Mouse (Mus musculus) embryonic facial prominence, embryonic 10.5 days (tissue): ENCODE data around the gene Ribc2. TPM values are rescaled to one million over a fixed set of nuclear protein-coding genes. Genes with fewer than 3 reads are reported as not detected.

Source experiments
- DNase-seq: peaks from one replicate; pipeline ENCODE4 v3.0.0-alpha.2; 2017; ENCODE audit warnings: low spot score
- H3K27ac ChIP-seq: fragments of 300-500 bp; sonication (generic); replicated peaks from 2 replicates; pipeline ENCODE4 v1.5.1; 2016; ENCODE audit warnings: mild to moderate bottlenecking
- H3K27me3 ChIP-seq: fragments of 300-500 bp; sonication (generic); replicated peaks from 2 replicates; pipeline ENCODE4 v1.6.1; 2016; ENCODE audit warnings: low read depth, mild to moderate bottlenecking; ENCODE audit not compliant: poor library complexity, severe bottlenecking
- H3K36me3 ChIP-seq: fragments of 300-500 bp; sonication (generic); replicated peaks from 2 replicates; pipeline ENCODE4 v1.6.1; 2016; ENCODE audit warnings: mild to moderate bottlenecking, moderate library complexity
- H3K4me1 ChIP-seq: fragments of 300-500 bp; sonication (generic); 2 replicates; pipeline ENCODE4 v1.6.1; 2016
- H3K4me3 ChIP-seq: fragments of 300-500 bp; sonication (generic); 2 replicates; pipeline ENCODE4 v1.5.1; 2016; ENCODE audit warnings: mild to moderate bottlenecking, moderate library complexity
- H3K9me3 ChIP-seq: fragments of 300-500 bp; sonication (generic); 2 replicates; pipeline ENCODE4 v1.6.1; 2016; ENCODE audit warnings: mild to moderate bottlenecking
- WGBS: fragments of 180-500 bp; shearing (Covaris S2); methylation state at CpG from one replicate; pipeline ENCODE4 v1.1.7; 2016; 5-methylcytosine and 5-hydroxymethylcytosine counted together
- polyA plus RNA-seq: library from polyadenylated mRNA; unstranded; fragments of >200 nt; fragmentation: Nextera tagmentation; extraction: Ambion mirVana; gene quantifications from 2 replicates; pipeline ENCODE4 v1.2.1, GENCODE M21; 2016

Ribc2 gene
- polyA plus RNA-seq, 1 experiment from 2014 or later, result 0.70 TPM

DNA sequence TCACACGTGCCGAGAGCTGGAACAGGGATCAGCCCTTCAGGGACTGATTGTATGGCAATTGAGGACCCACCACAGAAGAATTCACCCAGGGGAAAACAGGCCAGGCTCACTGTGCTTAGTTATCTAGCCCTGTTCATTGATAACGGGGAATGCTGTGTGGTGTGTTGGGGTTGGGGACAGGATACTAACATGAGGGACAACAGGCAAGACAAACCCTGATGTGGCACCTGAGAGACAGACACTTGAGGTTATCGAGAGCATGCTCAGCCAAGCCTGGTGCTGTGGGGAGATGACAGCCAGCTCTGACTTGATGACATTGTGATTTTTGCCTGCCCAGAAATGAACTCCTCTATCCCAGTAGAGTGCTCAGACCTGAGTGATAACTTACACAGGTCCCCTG is 24.3 kb downstream of the Ribc2 start:
- WGBS, result 71% methylated on average over 4 of the region's 4 CpGs

DNA sequence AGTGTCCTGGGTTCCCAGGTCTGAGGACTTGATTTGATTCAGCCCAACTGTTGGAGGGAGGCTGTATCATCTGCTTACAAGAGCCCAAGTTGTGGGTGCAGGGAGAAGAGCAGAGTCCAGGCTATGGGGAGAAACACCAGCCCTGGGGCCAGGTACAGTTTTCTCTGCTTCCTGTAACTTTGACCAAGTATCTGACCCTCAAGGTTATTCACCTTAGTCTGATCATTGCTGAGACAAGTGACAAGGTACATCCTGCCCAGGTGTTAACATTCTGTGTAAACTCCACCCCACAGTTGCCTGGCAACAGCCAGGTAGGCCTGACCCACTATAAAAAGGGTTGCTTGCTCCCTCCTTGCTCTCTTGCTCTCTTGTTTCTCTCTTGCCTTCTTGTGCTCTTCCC is 29.5 kb downstream of the Ribc2 start:
- Histone ChIP-seq H3K36me3 (no peaks in the 10 kb centered on the region), H3K4me1 (peaks cover 44% of the 10 kb centered on the region), H3K4me3 (no peak overlapping the region), H3K27ac (0 out of 2 replicates have a peak overlapping the region, but pooled peaks have one; percentile 30), H3K9me3 (no peaks in the 10 kb centered on the region), H3K27me3 (no peaks in the 10 kb centered on the region)
- no peak for DNase-seq

More for the DNA sequence above, 24.3 kb downstream of the Ribc2 start:
- Histone ChIP-seq H3K4me1 (0 out of 2 replicates have a peak, but pooled peaks cover 10% of the 10 kb centered on the region), H3K27ac (no peak overlapping the region), H3K9me3 (no peaks in the 10 kb centered on the region), H3K36me3 (no peaks in the 10 kb centered on the region), H3K27me3 (0 out of 2 replicates have a peak, but pooled peaks cover 19% of the 10 kb centered on the region), H3K4me3 (no peak overlapping the region)
- no peak for DNase-seq

DNA sequence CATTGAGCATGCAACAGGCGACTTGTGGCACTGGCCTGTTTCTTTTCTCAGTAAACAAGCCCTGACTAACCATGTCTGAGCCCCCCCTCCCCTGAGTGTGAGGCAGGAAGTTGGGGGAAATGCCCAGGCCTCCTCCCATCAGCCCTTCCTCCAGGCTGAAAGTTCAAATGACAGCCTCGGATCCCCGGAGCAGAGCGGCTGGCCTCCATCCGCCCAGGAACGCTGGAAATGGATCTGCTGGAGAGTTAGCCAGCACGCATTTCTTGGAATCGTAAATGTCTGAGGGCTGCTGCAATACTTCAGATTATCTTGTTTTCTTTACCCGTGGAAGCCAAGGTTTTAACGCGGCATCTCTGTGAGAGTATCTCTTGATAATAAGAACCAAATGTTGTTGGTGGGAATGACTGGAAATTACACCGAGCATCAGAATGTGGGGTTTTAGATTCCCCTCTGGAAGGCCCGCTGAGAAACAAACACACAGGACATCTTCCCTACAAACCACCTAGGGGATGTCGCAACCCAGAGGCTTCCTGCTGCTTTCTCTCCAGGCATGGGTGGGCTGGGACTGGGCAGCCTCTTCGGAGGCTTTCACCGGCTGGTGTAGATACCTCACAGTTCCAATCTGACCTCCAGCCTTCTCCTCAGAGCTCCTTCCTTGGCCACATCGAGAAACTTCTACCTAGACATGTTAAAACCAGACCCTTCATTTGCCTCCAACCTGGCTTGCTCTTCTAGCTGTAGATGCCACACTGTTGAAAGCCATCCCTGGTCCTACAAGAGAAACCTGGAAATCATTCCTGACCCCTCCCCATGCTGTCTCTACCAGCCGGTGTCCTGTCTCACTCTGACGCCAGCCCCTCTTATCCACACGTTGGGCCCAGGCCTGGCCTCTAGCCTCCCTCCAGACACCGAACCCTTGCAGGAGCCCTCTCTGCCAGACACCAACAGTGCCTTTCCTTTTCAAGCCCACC is 31.1 kb downstream of the Ribc2 start:
- Histone ChIP-seq H3K27me3 (no peaks in the 10 kb centered on the region), H3K4me1 (peaks cover 60% of the 10 kb centered on the region), H3K9me3 (no peaks in the 10 kb centered on the region), H3K27ac (peak overlapping the region; percentile 72), H3K36me3 (no peaks in the 10 kb centered on the region), H3K4me3 (0 out of 2 replicates have a peak overlapping the region, but pooled peaks have one; percentile 11)
- WGBS, result 41% methylated on average over 21 of the region's 21 CpGs
- peak; percentile 70 for DNase-seq

DNA sequence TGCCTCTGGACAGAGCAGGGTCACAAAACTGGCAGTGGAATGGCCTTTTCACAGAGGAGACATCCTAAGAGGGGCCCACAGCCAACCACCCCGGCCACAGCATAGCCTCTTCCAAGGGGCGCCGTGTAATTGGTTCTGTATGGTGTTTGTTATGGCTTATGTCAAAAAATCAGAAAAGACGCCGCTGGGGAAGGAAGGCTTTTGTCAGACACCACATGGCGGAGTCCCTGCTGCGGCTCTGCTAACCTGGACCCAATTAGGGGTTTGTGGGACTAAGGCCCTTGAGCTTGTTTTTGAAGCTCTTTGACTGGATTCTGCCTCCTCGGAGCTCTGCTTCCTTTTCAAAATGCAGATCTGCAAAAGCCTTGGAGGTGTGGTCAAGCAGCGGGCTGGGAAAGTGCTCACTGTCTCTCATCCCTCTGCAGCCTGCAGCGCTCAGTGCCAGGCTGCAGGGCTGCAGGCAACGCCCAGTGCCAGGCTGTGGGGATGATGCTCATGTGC is 34.6 kb downstream of the Ribc2 start:
- WGBS, result 14% methylated on average over 11 of the region's 11 CpGs
- Histone ChIP-seq H3K36me3 (no peaks in the 10 kb centered on the region), H3K4me3 (peak overlapping the region; percentile 31)

DNA sequence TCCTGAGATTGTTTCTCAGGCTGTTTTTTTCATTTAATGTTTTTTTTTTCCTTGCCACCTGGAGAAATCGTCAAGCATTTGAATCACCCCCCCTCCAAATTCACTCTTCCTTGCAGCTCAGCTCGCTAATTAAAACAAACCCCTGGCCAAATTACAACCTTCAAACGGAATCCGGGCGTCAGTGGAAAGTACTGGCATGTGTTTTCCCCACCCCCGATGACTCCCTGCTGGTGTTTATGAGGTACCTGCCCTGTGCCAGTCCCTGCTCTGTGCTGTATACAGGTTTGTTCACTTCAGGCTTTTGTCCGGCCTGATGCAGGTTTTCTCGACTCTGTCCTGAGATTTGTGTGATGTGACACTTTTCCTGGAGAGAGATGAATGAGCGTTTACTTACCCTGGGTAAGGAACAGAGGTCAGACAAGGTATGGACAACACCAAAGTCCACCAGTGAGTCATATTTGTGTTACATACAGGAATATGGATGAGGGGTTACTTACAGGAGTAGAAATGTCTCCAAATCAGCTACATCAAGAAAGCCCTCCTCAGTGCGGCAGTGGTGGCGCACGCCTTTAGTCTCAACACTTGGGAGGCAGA is 35.3 kb downstream of the Ribc2 start:
- no peaks in the 10 kb centered on the region for H3K9me3 ChIP-seq
- no peaks in the 10 kb centered on the region for H3K27me3 ChIP-seq
- H3K27ac ChIP-seq, result peak overlapping the region; percentile 86
- H3K4me1 ChIP-seq, result peaks cover 72% of the 10 kb centered on the region
- no peak for DNase-seq
- H3K4me3 ChIP-seq, result peak overlapping the region; percentile 31; the same call in 1 of the 2 replicates
- H3K36me3 ChIP-seq, result no peaks in the 10 kb centered on the region
- 43% methylated on average over 12 of the region's 12 CpGs for WGBS

More for the DNA sequence above, 34.6 kb downstream of the Ribc2 start:
- peak; percentile 84 for DNase-seq
- no peaks in the 10 kb centered on the region for H3K9me3 ChIP-seq
- peak overlapping the region; percentile 86 for H3K27ac ChIP-seq
- peaks cover 76% of the 10 kb centered on the region for H3K4me1 ChIP-seq
- no peaks in the 10 kb centered on the region for H3K27me3 ChIP-seq

DNA sequence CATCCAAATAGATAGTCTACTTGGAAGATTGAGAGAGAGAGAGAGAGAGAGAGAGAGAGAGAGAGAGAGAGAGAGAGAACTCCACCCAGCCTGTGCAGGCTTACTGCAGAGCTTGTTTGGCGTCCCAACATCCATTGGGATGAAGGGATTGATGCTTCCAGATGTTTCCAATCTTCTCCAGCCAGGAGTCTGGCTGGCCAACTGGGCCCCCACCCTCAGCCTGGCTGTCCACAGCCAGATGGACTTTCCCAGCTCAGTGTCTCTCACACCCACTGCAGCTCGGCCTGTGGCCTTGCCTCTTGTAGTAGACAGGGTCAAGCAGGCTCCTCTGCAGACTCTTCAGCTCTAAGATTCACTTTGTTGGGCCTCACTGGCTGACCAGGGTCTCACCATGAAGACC is 40.2 kb downstream of the Ribc2 start:
- no peaks in the 10 kb centered on the region for H3K36me3 ChIP-seq
- DNase-seq, result no peak
- 64% methylated on average over 2 of the region's 2 CpGs for WGBS
- peaks cover 53% of the 10 kb centered on the region for H3K4me1 ChIP-seq
- peak overlapping the region; percentile 45; the same call in 1 of the 2 replicates for H3K27ac ChIP-seq
- no peaks in the 10 kb centered on the region for H3K9me3 ChIP-seq
- no peak overlapping the region for H3K4me3 ChIP-seq
- H3K27me3 ChIP-seq, result no peaks in the 10 kb centered on the region

DNA sequence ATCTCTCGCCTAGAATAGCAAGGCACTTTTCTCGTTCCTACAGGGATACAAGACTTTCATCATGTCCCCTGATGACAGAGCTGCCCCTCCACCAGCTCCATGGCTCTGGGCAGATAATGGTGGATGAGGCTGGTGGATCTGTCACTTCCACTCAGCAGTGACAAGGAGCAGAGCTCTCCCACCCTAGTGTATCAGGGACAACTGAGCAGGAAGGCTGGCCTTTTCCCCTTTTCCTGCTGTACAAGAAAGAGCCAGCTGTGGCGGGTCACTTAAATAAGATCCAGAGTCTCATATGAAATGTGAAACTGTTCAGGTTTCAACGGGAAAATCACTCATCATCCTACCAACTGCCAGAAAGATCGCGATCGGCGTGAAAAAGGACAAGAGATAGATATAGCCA is 41.5 kb downstream of the Ribc2 start:
- no peaks in the 10 kb centered on the region for H3K9me3 ChIP-seq
- H3K36me3 ChIP-seq, result no peaks in the 10 kb centered on the region
- peaks cover 39% of the 10 kb centered on the region for H3K4me1 ChIP-seq
- peak overlapping the region; percentile 21 for H3K27ac ChIP-seq
- no peak overlapping the region for H3K4me3 ChIP-seq
- peak; percentile 64 for DNase-seq
- WGBS, result 62% methylated on average over 8 of the region's 8 CpGs
- H3K27me3 ChIP-seq, result no peaks in the 10 kb centered on the region

DNA sequence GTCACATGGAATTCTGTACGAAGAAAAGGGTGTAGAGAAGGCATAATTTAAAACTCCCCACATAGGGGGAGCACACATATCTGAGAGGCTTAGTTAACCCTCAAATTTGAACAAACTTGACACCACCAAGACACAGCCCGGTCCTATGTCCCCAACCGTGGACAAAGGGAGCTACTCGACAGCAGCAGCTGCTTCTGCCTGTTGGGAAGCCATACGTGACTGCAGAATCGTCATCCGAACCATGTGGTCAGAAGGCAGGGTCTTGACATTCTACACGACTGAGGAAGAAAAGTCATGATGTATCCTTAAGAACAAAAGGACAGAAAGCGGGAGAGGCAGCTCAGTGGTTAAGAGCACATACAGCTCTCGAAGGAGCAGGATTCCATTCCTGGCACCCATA is 42.2 kb downstream of the Ribc2 start:
- peak overlapping the region; percentile 21; the same call in 1 of the 2 replicates for H3K27ac ChIP-seq
- peaks cover 33% of the 10 kb centered on the region for H3K4me1 ChIP-seq
- WGBS, result 80% methylated on average over 10 of the region's 10 CpGs

DNA sequence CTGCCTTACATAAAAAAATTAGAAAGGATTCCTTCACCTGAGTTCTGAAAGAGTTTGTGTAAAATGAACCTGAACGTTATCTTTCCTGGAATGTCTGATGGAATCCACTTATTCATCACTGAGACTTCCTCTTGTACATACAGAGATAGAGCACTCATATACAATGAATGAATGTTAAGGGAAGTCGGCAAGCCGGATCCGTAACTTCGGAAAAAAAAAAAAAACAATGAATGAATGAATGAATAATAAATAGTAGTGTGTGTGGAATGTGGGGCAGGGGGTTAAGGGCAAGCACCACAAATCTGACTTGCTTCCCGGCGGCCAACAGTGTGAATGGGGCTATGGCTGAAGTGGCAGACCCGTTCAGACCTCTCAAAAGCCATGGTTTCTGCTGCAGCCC is 45.7 kb downstream of the Ribc2 start:
- Histone ChIP-seq H3K27me3 (peaks cover 6% of the 10 kb centered on the region; the same call in 1 of the 2 replicates), H3K4me3 (no peak overlapping the region), H3K4me1 (peaks cover 35% of the 10 kb centered on the region), H3K27ac (no peak overlapping the region), H3K9me3 (no peaks in the 10 kb centered on the region), H3K36me3 (no peaks in the 10 kb centered on the region)
- 80% methylated on average over 8 of the region's 8 CpGs for WGBS
- DNase-seq, result peak; percentile 68

More for the DNA sequence above, 42.2 kb downstream of the Ribc2 start:
- Histone ChIP-seq H3K4me3 (no peak overlapping the region), H3K9me3 (no peaks in the 10 kb centered on the region), H3K36me3 (no peaks in the 10 kb centered on the region), H3K27me3 (no peaks in the 10 kb centered on the region)
- no peak for DNase-seq

DNA sequence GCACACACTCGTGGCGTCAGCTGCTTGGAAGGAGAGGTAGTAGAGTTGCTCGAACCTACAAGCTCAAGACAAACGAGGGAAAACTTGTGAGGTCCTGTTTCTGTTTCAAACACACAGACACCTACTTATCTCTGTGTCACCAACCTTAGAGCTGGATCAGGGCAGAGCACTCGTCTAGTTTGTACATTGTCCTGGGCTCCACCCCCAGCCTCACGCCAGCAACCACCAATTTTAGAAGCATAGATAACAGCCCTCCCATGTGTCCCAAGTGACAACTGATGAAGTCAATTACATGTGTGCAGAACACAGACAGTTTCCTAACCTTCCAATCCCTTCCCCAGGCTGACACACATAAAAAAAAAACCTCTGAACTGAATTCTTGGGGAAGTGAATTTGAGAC is 46.3 kb downstream of the Ribc2 start:
- Histone ChIP-seq H3K4me3 (no peak overlapping the region), H3K4me1 (peaks cover 29% of the 10 kb centered on the region), H3K9me3 (no peaks in the 10 kb centered on the region), H3K36me3 (no peaks in the 10 kb centered on the region), H3K27me3 (peaks cover 6% of the 10 kb centered on the region; the same call in 1 of the 2 replicates), H3K27ac (no peak overlapping the region)
- 79% methylated on average over 6 of the region's 6 CpGs for WGBS
- DNase-seq, result no peak

DNA sequence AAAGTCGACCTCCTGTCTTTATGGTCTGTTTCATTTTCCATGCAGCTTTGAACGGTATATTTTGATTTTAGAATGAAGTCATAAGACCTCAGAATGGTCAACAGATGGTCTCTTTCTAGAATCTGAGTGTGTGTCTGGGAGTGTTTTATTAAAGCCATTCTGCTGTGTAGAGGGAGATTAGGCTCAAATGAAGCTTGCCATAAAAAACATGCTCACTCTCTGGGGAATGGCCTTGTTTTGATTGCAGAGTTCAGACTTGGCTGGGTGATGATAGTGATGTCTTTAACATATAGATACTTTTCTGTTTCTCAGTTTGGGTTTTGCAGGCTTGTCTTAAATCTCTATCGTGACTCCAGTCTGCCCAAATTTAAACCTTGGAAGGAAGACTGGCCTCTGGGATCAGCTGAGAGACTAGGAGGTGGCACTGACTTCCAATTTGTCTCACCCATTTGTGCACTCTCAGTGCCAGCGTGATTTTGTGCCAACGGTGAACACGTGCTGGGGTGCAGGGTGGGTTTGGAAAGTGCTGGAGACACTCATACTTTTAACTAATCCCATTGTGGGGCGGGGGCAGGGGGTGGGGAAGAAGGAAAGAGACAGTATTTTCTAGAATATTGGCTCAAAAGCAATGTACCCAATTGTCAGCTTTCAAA is 47.8 kb downstream of the Ribc2 start:
- Histone ChIP-seq H3K27ac (0 out of 2 replicates have a peak overlapping the region, but pooled peaks have one; percentile 24), H3K9me3 (no peaks in the 10 kb centered on the region), H3K4me1 (peaks cover 24% of the 10 kb centered on the region; the same call in 1 of the 2 replicates), H3K36me3 (no peaks in the 10 kb centered on the region), H3K4me3 (no peak overlapping the region), H3K27me3 (peaks cover 6% of the 10 kb centered on the region; the same call in 1 of the 2 replicates)
- no peak for DNase-seq
- 76% methylated on average over 7 of the region's 7 CpGs for WGBS

DNA sequence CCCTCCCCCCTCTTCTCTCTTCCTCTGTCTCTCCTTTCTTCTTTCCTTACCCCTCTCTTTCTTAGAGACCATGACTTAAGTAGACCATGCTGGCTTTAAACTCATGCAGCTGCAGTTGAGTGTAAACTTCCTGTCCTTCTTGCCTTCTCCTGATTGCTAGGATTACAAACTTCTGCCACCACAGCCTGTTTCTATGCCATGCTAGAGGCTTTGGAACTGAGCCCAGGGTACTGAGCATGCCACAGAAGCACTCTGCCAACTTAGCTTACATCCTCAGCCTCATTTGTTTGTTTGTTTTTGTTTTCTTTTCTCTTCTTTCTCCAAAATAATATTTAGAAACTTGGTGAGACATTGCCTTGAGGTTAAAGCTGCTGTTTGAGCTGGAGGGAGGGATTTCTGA is 48.5 kb downstream of the Ribc2 start:
- DNase-seq, result no peak
- no peak overlapping the region for H3K4me3 ChIP-seq
- no peaks in the 10 kb centered on the region for H3K36me3 ChIP-seq
- peaks cover 6% of the 10 kb centered on the region; the same call in 1 of the 2 replicates for H3K27me3 ChIP-seq
- no peaks in the 10 kb centered on the region for H3K9me3 ChIP-seq
- H3K4me1 ChIP-seq, result peaks cover 23% of the 10 kb centered on the region; the same call in 1 of the 2 replicates
- no peak overlapping the region; the same call in 1 of the 2 replicates for H3K27ac ChIP-seq
